Mouse (Mus musculus) right cerebral cortex, postnatal 25 days (tissue): ENCODE data around the gene Cenpb.
A peak's percentile ranks its signal among the peaks of the same experiment; 100 is the strongest.

Experiments used
- DNase-seq: peaks from one replicate; pipeline ENCODE4 v3.0.0; 2022

Gene Cenpb

GRCm38 (mm10) chr2:131163924-131164323 is 15.9 kb downstream of the Cenpb start:
- DNase-seq: no peak

GRCm38 (mm10) chr2:131160671-131161111 is 19.2 kb downstream of the Cenpb start:
- DNase-seq: no peak

- DNase-seq: peak; percentile 94
Measured at GRCm38 (mm10) chr2:131159938-131160581, 19.8 kb downstream of the Cenpb start, which contains the start of gene 1700037H04Rik. TSS of gene 1700037H04Rik (minus strand) at chr2:131160081.

- peak; percentile 30 for DNase-seq
Measured at GRCm38 (mm10) chr2:131159491-131159910, 20.4 kb downstream of the Cenpb start.

GRCm38 (mm10) chr2:131156987-131157386 is 22.9 kb downstream of the Cenpb start:
- no peak for DNase-seq

- no peak for DNase-seq
Measured at GRCm38 (mm10) chr2:131154036-131154435, 25.8 kb downstream of the Cenpb start.

GRCm38 (mm10) chr2:131152166-131152730 is 27.6 kb downstream of the Cenpb start:
- no peak for DNase-seq

GRCm38 (mm10) chr2:131149254-131149578 is 30.7 kb downstream of the Cenpb start:
- DNase-seq: no peak

GRCm38 (mm10) chr2:131148353-131149253 is 31.3 kb downstream of the Cenpb start:
- DNase-seq: no peak

- no peak for DNase-seq
Measured at GRCm38 (mm10) chr2:131147043-131147365, 32.9 kb downstream of the Cenpb start.

GRCm38 (mm10) chr2:131146193-131147042 is 33.4 kb downstream of the Cenpb start:
- DNase-seq: no peak

- DNase-seq: no peak
Measured at GRCm38 (mm10) chr2:131145536-131145935, 34.3 kb downstream of the Cenpb start.

- no peak for DNase-seq
Measured at GRCm38 (mm10) chr2:131145121-131145520, 34.7 kb downstream of the Cenpb start.

GRCm38 (mm10) chr2:131143007-131143780 is 36.7 kb downstream of the Cenpb start:
- no peak for DNase-seq

GRCm38 (mm10) chr2:131142592-131142991 is 37.3 kb downstream of the Cenpb start:
- DNase-seq: peak; percentile 20

- no peak for DNase-seq
Measured at GRCm38 (mm10) chr2:131141336-131141986, 38.4 kb downstream of the Cenpb start.

- no peak for DNase-seq
Measured at GRCm38 (mm10) chr2:131140533-131140905, 39.3 kb downstream of the Cenpb start.

GRCm38 (mm10) chr2:131139886-131140532 is 39.9 kb downstream of the Cenpb start:
- DNase-seq: no peak

GRCm38 (mm10) chr2:131139287-131139686 is 40.6 kb downstream of the Cenpb start:
- no peak for DNase-seq

GRCm38 (mm10) chr2:131138760-131139159 is 41.1 kb downstream of the Cenpb start:
- DNase-seq: peak; percentile 1

GRCm38 (mm10) chr2:131138296-131138695 is 41.6 kb downstream of the Cenpb start:
- peak; percentile 0 for DNase-seq
